Mouse (Mus musculus): ENCODE results near the gene Nrxn3.

The Nrxn3 gene

GRCm38 (mm10) chr12:89364850-89365249 is 642.2 kb downstream of the Nrxn3 start:
- no peak for DNase-seq

GRCm38 (mm10) chr12:89369939-89370338 is 647.3 kb downstream of the Nrxn3 start:
- DNase-seq: no peak

- DNase-seq: no peak
Observed at GRCm38 (mm10) chr12:89376600-89376999, 653.9 kb downstream of the Nrxn3 start.

GRCm38 (mm10) chr12:89377051-89377643 is 654.5 kb downstream of the Nrxn3 start:
- DNase-seq: peak; percentile 11

- no peak for DNase-seq
Observed at GRCm38 (mm10) chr12:89377687-89378086, 655.0 kb downstream of the Nrxn3 start.

- peak; percentile 62 for DNase-seq
Observed at GRCm38 (mm10) chr12:89383254-89383653, 660.6 kb downstream of the Nrxn3 start.

- peak; percentile 49 for DNase-seq
Observed at GRCm38 (mm10) chr12:89395121-89395792, 672.6 kb downstream of the Nrxn3 start.

GRCm38 (mm10) chr12:89436519-89436918 is 713.8 kb downstream of the Nrxn3 start:
- no peak for DNase-seq

- peak; percentile 23 for DNase-seq
Observed at GRCm38 (mm10) chr12:89442323-89443038, 719.8 kb downstream of the Nrxn3 start.

GRCm38 (mm10) chr12:89450667-89451298 is 728.1 kb downstream of the Nrxn3 start:
- DNase-seq: peak; percentile 75

- DNase-seq: no peak
Observed at GRCm38 (mm10) chr12:89470226-89470625, 747.5 kb downstream of the Nrxn3 start.

- no peak for DNase-seq
Observed at GRCm38 (mm10) chr12:89471289-89471688, 748.6 kb downstream of the Nrxn3 start.

- DNase-seq: no peak
Observed at GRCm38 (mm10) chr12:89471874-89472273, 749.2 kb downstream of the Nrxn3 start.

- DNase-seq: peak; percentile 68
Observed at GRCm38 (mm10) chr12:89479096-89479495, 756.4 kb downstream of the Nrxn3 start.

GRCm38 (mm10) chr12:89482223-89482622 is 759.5 kb downstream of the Nrxn3 start:
- DNase-seq: no peak

- no peak for DNase-seq
Observed at GRCm38 (mm10) chr12:89504026-89504425, 781.4 kb downstream of the Nrxn3 start.

GRCm38 (mm10) chr12:89505121-89505764 is 782.6 kb downstream of the Nrxn3 start:
- peak; percentile 74 for DNase-seq

- DNase-seq: no peak
Observed at GRCm38 (mm10) chr12:89508970-89509369, 786.3 kb downstream of the Nrxn3 start.

- peak; percentile 72 for DNase-seq
Observed at GRCm38 (mm10) chr12:89513759-89514158, 791.1 kb downstream of the Nrxn3 start.

- DNase-seq: no peak
Observed at GRCm38 (mm10) chr12:89516046-89516445, 793.4 kb downstream of the Nrxn3 start.

- peak; percentile 52 for DNase-seq
Observed at GRCm38 (mm10) chr12:89530679-89531350, 808.1 kb downstream of the Nrxn3 start.

- DNase-seq: no peak
Observed at GRCm38 (mm10) chr12:89551291-89551690, 828.6 kb downstream of the Nrxn3 start.
